Mouse (Mus musculus) liver, adult 2 months (tissue): ENCODE measurements around the gene Fabp6.

ENCODE experiments used
- CTCF ChIP-seq: fragments of 200-500 bp; IDR thresholded peaks from 2 replicates; pipeline ENCODE4 v1.5.1; 2011; ENCODE audit warnings: low read depth, low read length, control low read depth
- POLR2A ChIP-seq: fragments of 200-500 bp; IDR thresholded peaks from 2 replicates; pipeline ENCODE4 v1.6.1; 2011; ENCODE audit warnings: low read length, control low read depth; ENCODE audit not compliant: insufficient read depth; ENCODE audit errors: extremely low read depth

DNA sequence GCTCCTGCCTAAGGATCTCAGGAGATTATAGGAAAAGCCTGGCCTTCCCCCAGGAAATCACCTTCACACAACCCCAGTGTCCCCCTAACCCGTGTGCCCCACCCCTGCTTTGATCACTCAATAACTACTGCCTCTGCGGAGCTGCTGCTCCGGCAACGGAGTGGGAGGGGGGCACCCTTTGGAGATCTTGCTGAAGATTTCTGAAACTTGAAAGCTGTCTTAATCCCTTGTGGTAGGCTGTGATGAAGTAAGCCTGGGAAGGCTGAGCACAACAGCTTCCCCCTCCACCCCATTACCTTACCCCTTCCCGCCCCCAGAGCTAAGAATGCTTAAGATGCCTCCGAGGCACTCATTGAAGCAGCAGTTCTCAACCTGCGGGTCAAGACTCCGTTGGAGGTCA is 35.5 kb downstream of the Fabp6 start:
- TF ChIP-seq CTCF = no peak
- no peak for TF ChIP-seq POLR2A
